Mouse (Mus musculus): ENCODE measurements around the gene Pld3. TPM values are rescaled to one million over a fixed set of nuclear protein-coding genes. Genes with fewer than 3 reads are reported as not detected.
A peak's percentile ranks its signal among the peaks of the same experiment; 100 is the strongest.

Gene Pld3
- polyA plus RNA-seq, 1 experiment from 2014 or later: 49.1 TPM

- H3K4me1 ChIP-seq: peaks cover 73% of the 10 kb centered on the region
- WGBS (ENCODE audit: insufficient replicate concordance): under 1% methylated on average over 31 of the region's 33 CpGs
- no peaks in the 10 kb centered on the region for H3K27me3 ChIP-seq (replicated peaks)
Measured at GRCm38 (mm10) chr7:27490543-27491329, 62.3 kb downstream of the Pld3 start.

GRCm38 (mm10) chr7:27490227-27490542 is 62.8 kb downstream of the Pld3 start:
- no peaks in the 10 kb centered on the region for H3K27me3 ChIP-seq (replicated peaks)
- H3K27ac ChIP-seq: peak overlapping the region; percentile 96
- H3K36me3 ChIP-seq: peaks cover 15% of the 10 kb centered on the region
- peak overlapping the region; percentile 64 for H3K4me3 ChIP-seq
- WGBS (ENCODE audit: insufficient replicate concordance): 26% methylated on average over 4 of the region's 4 CpGs
- H3K9ac ChIP-seq: peak overlapping the region; percentile 76
- peaks cover 78% of the 10 kb centered on the region for H3K4me1 ChIP-seq
- H3K9me3 ChIP-seq (replicated peaks): no peaks in the 10 kb centered on the region
- peak overlapping the region; percentile 94 for H3K4me2 ChIP-seq
- no peak for ATAC-seq

More at GRCm38 (mm10) chr7:27490543-27491329, 62.3 kb downstream of the Pld3 start:
- Histone ChIP-seq H3K4me2 (peak overlapping the region; percentile 94), H3K9me3 (replicated peaks) (no peaks in the 10 kb centered on the region), H3K27ac (peak overlapping the region; percentile 96), H3K9ac (peak overlapping the region; percentile 76), H3K4me3 (peak overlapping the region; percentile 64), H3K36me3 (peaks cover 15% of the 10 kb centered on the region)
- ATAC-seq: peak; percentile 89

- peak overlapping the region; percentile 94 for H3K4me2 ChIP-seq
- peaks cover 15% of the 10 kb centered on the region for H3K36me3 ChIP-seq
- H3K27me3 ChIP-seq (replicated peaks): no peaks in the 10 kb centered on the region
- peak overlapping the region; percentile 76 for H3K9ac ChIP-seq
- no peak for ATAC-seq
- no peak overlapping the region for H3K4me3 ChIP-seq
- WGBS (ENCODE audit: insufficient replicate concordance): 90% methylated on average over 25 of the region's 25 CpGs
- H3K9me3 ChIP-seq (replicated peaks): no peaks in the 10 kb centered on the region
- peaks cover 80% of the 10 kb centered on the region for H3K4me1 ChIP-seq
- H3K27ac ChIP-seq: peak overlapping the region; percentile 96
Measured at GRCm38 (mm10) chr7:27489270-27489869, 63.6 kb downstream of the Pld3 start.

- peaks cover 15% of the 10 kb centered on the region for H3K36me3 ChIP-seq
- H3K4me1 ChIP-seq: peaks cover 81% of the 10 kb centered on the region
- H3K4me3 ChIP-seq: peak overlapping the region; percentile 87
- peak overlapping the region; percentile 95 for H3K27ac ChIP-seq
- peak overlapping the region; percentile 94 for H3K4me2 ChIP-seq
- peak overlapping the region; percentile 91 for H3K9ac ChIP-seq
- no peaks in the 10 kb centered on the region for H3K27me3 ChIP-seq (replicated peaks)
- WGBS (ENCODE audit: insufficient replicate concordance): 1% methylated on average over 13 of the region's 13 CpGs
- no peak for ATAC-seq
- H3K9me3 ChIP-seq (replicated peaks): no peaks in the 10 kb centered on the region
Measured at GRCm38 (mm10) chr7:27487740-27488268, 65.2 kb downstream of the Pld3 start.

GRCm38 (mm10) chr7:27486770-27487697 is 66.0 kb downstream of the Pld3 start, which contains the start of gene Sertad1:
Gene Sertad1 (plus strand): TSS chr7:27486910.
- WGBS (ENCODE audit: insufficient replicate concordance): under 1% methylated on average over 79 of the region's 80 CpGs
- Histone ChIP-seq H3K4me1 (peaks cover 81% of the 10 kb centered on the region), H3K36me3 (peaks cover 15% of the 10 kb centered on the region), H3K27me3 (replicated peaks) (no peaks in the 10 kb centered on the region), H3K27ac (peak within 1 kb of the TSS; percentile 95), H3K9me3 (replicated peaks) (no peaks in the 10 kb centered on the region), H3K4me3 (peak within 1 kb of the TSS; percentile 87), H3K4me2 (peak within 1 kb of the TSS; percentile 94), H3K9ac (peak within 1 kb of the TSS; percentile 91)
- peak; percentile 81 for ATAC-seq

- ATAC-seq: no peak
- Histone ChIP-seq H3K36me3 (peaks cover 15% of the 10 kb centered on the region), H3K27ac (peak overlapping the region; percentile 95), H3K9me3 (replicated peaks) (no peaks in the 10 kb centered on the region), H3K27me3 (replicated peaks) (no peaks in the 10 kb centered on the region), H3K4me2 (peak overlapping the region; percentile 94), H3K9ac (peak overlapping the region; percentile 91), H3K4me1 (peaks cover 81% of the 10 kb centered on the region), H3K4me3 (peak overlapping the region; percentile 87)
- WGBS (ENCODE audit: insufficient replicate concordance): 2% methylated on average over 13 of the region's 13 CpGs
Measured at GRCm38 (mm10) chr7:27486102-27486769, 66.8 kb downstream of the Pld3 start.

GRCm38 (mm10) chr7:27483860-27484259 is 69.2 kb downstream of the Pld3 start:
- H3K9me3 ChIP-seq (replicated peaks): no peaks in the 10 kb centered on the region
- 75% methylated on average over 4 of the region's 4 CpGs for WGBS (ENCODE audit: insufficient replicate concordance)
- no peak overlapping the region for H3K9ac ChIP-seq
- no peak for ATAC-seq
- H3K27ac ChIP-seq: no peak overlapping the region
- H3K4me2 ChIP-seq: no peak overlapping the region
- H3K4me1 ChIP-seq: peaks cover 81% of the 10 kb centered on the region
- no peak overlapping the region for H3K4me3 ChIP-seq
- H3K27me3 ChIP-seq (replicated peaks): no peaks in the 10 kb centered on the region
- H3K36me3 ChIP-seq: peaks cover 1% of the 10 kb centered on the region

Other genes starting within 250 kb of the Pld3 start
- gene Ltbp4, start 215.5 kb downstream of the Pld3 start, polyA plus RNA-seq (2016; fragmentation: Nextera tagmentation; extraction: Ambion mirVana): 5.7 TPM in 2 replicates
- 32.1 and 36.1 TPM in 2 replicates for gene Shkbp1, start 197.2 kb downstream of the Pld3 start, polyA plus RNA-seq (2016; fragmentation: Nextera tagmentation; extraction: Ambion mirVana)
- not detected in 2 replicates for gene Gm20479, start 195.8 kb downstream of the Pld3 start, polyA plus RNA-seq (2016; fragmentation: Nextera tagmentation; extraction: Ambion mirVana)
- 0.11 and 0.12 TPM in 2 replicates for gene Sptbn4, start 105.5 kb downstream of the Pld3 start, polyA plus RNA-seq (2016; fragmentation: Nextera tagmentation; extraction: Ambion mirVana)
- 895 and 897 TPM in 2 replicates for gene Blvrb, start 105.2 kb downstream of the Pld3 start, polyA plus RNA-seq (2016; fragmentation: Nextera tagmentation; extraction: Ambion mirVana)
- 24.6 and 26.3 TPM in 2 replicates for gene Sertad3, start 79.5 kb downstream of the Pld3 start, polyA plus RNA-seq (2016; fragmentation: Nextera tagmentation; extraction: Ambion mirVana)
- 19.5 and 20.9 TPM in 2 replicates for gene Sertad1, start 66.3 kb downstream of the Pld3 start, polyA plus RNA-seq (2016; fragmentation: Nextera tagmentation; extraction: Ambion mirVana)
- gene Prx, start 53.9 kb downstream of the Pld3 start, polyA plus RNA-seq (2016; fragmentation: Nextera tagmentation; extraction: Ambion mirVana): 0.91 and 1.2 TPM in 2 replicates
- 0.17 and 0.23 TPM in 2 replicates for gene Hipk4, start 30.0 kb downstream of the Pld3 start, polyA plus RNA-seq (2016; fragmentation: Nextera tagmentation; extraction: Ambion mirVana)
- 26.3 and 27.5 TPM in 2 replicates for gene 2310022A10Rik, start within 50 bp of the Pld3 start, polyA plus RNA-seq (2016; fragmentation: Nextera tagmentation; extraction: Ambion mirVana)
- 45.0 and 45.2 TPM in 2 replicates for gene Akt2, start 38.3 kb upstream of the Pld3 start, polyA plus RNA-seq (2016; fragmentation: Nextera tagmentation; extraction: Ambion mirVana)
- gene Ttc9b, start 100.7 kb upstream of the Pld3 start, polyA plus RNA-seq (2016; fragmentation: Nextera tagmentation; extraction: Ambion mirVana): not detected in 2 replicates
- gene Map3k10, start 121.4 kb upstream of the Pld3 start, polyA plus RNA-seq (2016; fragmentation: Nextera tagmentation; extraction: Ambion mirVana): 5.7 and 6.7 TPM in 2 replicates
- 0.64 and 0.79 TPM in 2 replicates for gene Zfp607b, start 136.1 kb upstream of the Pld3 start, polyA plus RNA-seq (2016; fragmentation: Nextera tagmentation; extraction: Ambion mirVana)
- 8.0 and 9.2 TPM in 2 replicates for gene Zfp60, start 178.2 kb upstream of the Pld3 start, polyA plus RNA-seq (2016; fragmentation: Nextera tagmentation; extraction: Ambion mirVana)

Data from liver, embryonic 12.5 days (tissue).